Mouse (Mus musculus): ENCODE measurements around the gene Gm45337. TPM values are rescaled to one million over a fixed set of nuclear protein-coding genes. Genes with fewer than 3 reads are reported as not detected.
"Not testable (repeated sequence)": the region's sequence is repeated elsewhere in the genome, so short reads cannot be mapped to it uniquely, and the experiment has no call there.

Gene Gm45337
- polyA plus RNA-seq (2016; fragmentation: Nextera tagmentation; extraction: Ambion mirVana) = not detected in 2 replicates

DNA sequence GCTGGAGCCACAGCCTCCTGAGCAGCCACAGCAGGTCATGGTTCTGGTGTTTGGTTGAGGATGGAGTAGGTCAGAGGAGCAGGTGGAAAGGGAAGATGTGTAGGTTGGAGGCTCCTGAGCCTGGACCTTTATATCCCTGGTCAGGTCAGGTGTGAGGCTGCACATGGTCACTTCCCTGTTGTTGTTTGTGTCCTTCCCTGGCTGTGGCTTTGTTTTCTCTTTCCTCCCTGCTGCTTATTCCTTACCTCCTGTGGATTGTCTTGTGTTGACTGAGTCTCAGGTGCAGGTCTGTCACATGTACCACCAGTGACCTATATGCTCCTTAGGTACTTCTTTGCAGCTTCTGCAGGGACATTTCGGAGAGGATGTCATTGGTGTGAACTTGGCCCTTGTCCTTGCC, at the start of gene Gm45337:
Gene Gm45337, minus strand, starts transcription at position 101 of the 400 bp plus-strand sequence.
- 0 out of 2 replicates have a peak, but pooled peaks cover 5% of the 10 kb centered on the region for H3K27me3 ChIP-seq (replicated peaks)
- no peaks in the 10 kb centered on the region for H3K9me3 ChIP-seq (replicated peaks)
- H3K4me1 ChIP-seq = no peaks in the 10 kb centered on the region
- 33% methylated on average over 1 of the region's 1 CpGs for WGBS (ENCODE audit: insufficient replicate concordance)
- no peak within 1 kb of the TSS for H3K9ac ChIP-seq
- no peak within 1 kb of the TSS for H3K27ac ChIP-seq
- H3K36me3 ChIP-seq = no peaks in the 10 kb centered on the region
- H3K4me2 ChIP-seq = no peak within 1 kb of the TSS
- no peak within 1 kb of the TSS for H3K4me3 ChIP-seq
- no peak for ATAC-seq

DNA sequence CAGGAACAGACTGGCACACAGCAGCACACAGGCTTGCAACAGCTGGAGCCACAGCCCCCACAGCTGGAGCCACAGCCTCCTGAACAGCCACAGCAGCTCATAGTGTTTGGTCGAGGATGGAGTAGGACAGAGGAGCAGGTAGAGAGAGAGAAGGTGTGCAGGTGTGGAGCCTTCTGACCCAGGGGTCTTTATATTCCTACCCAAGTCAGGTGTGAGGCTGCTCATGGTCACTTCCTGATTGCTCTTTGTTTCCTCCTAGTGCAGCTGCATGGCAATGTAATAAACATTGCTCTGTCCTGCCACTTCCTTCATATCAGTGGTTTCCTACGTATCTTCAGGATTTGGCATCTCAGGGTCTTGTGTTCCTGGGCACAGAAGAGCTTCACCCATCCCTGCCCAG, 45.9 kb upstream of the Gm45337 start, which contains the start of gene Gm10153:
Gene Gm10153, minus strand, starts transcription at position 101 of the 400 bp plus-strand sequence.
- no peak for ATAC-seq
- H3K27ac ChIP-seq = no peak within 1 kb of the TSS
- WGBS (ENCODE audit: insufficient replicate concordance) = 22% methylated on average over 2 of the region's 2 CpGs

DNA sequence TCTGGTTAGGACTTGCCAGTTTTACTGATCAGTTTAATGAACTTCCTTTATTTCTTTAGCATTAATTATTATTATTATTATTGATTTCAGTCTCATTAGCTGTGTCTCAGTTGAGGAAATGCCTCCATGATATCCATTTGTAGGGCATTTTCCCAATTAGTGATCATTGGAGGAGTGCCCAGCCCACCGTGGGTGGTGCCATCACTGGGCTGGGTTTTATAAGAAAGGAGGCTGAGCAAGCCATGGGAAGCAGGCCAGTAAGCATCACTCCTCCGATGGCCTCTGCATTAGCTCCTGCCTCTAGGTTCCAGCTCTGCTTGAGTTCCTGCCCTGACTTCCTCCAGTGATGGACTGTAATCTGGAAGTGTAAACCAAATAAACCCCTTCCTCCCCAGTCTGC, 43.7 kb upstream of the Gm45337 start:
- H3K27me3 ChIP-seq (replicated peaks) = no peaks in the 10 kb centered on the region; the same call in 1 of the 2 replicates
- no peaks in the 10 kb centered on the region for H3K36me3 ChIP-seq
- H3K9ac ChIP-seq = no peak overlapping the region
- H3K4me1 ChIP-seq = no peaks in the 10 kb centered on the region
- no peak overlapping the region for H3K27ac ChIP-seq
- no peak overlapping the region for H3K4me2 ChIP-seq
- no peaks in the 10 kb centered on the region for H3K9me3 ChIP-seq (replicated peaks)
- 62% methylated on average over 2 of the region's 2 CpGs for WGBS (ENCODE audit: insufficient replicate concordance)
- no peak overlapping the region for H3K4me3 ChIP-seq
- ATAC-seq = no peak

More for the DNA sequence above, 45.9 kb upstream of the Gm45337 start, which contains the start of gene Gm10153:
- Histone ChIP-seq H3K4me1 (no peaks in the 10 kb centered on the region), H3K4me3 (no peak within 1 kb of the TSS), H3K9ac (no peak within 1 kb of the TSS), H3K9me3 (replicated peaks) (0 out of 2 replicates have a peak, but pooled peaks cover 3% of the 10 kb centered on the region), H3K4me2 (no peak within 1 kb of the TSS), H3K27me3 (replicated peaks) (no peaks in the 10 kb centered on the region; the same call in 1 of the 2 replicates), H3K36me3 (no peaks in the 10 kb centered on the region)

DNA sequence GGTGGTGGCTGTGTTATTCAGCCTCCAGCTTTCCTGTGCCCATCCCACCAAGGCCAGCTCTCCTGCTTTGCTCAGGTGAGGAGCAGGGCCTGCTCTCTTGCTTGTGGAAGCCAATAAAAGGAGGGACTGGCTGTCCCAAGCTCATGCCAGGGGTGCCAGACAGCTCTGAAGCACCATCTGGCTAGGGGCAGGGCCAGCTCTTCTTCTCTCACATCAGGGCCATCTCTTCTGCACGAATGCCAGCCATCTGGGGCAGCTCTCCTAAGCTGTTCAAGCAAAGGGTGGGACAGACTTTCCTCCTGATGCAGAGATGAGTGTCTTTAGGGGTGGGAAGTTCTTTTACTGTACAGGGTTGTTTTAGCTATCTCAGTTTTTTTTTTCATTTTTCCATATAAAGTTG, 36.6 kb upstream of the Gm45337 start:
- H3K4me3 ChIP-seq = no peak overlapping the region
- H3K4me2 ChIP-seq = no peak overlapping the region
- H3K4me1 ChIP-seq = no peaks in the 10 kb centered on the region
- 15% methylated on average over 1 of the region's 1 CpGs for WGBS (ENCODE audit: insufficient replicate concordance)
- ATAC-seq = no peak
- no peaks in the 10 kb centered on the region for H3K27me3 ChIP-seq (replicated peaks)
- no peak overlapping the region for H3K9ac ChIP-seq
- H3K9me3 ChIP-seq (replicated peaks) = no peaks in the 10 kb centered on the region
- no peak overlapping the region for H3K27ac ChIP-seq
- H3K36me3 ChIP-seq = no peaks in the 10 kb centered on the region

DNA sequence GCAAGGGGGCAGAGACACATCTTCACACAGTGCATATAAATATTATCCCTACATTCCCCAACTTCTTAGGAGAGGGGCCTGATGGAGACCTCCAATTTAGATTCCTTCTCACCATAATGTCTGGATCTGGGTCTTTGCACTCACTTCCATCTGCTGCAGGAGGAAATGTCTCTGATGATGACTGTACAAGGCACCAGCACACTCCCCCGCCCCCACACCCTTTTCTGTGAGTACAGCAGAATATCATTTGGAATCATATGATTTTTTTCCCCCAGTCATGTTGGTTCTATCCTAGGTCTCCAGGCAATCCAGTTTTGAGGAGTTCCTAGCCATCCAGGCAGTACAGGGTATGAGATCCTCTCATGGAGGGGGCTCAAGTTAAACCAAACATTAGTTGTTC, 34.3 kb upstream of the Gm45337 start:
- no peak overlapping the region for H3K4me3 ChIP-seq
- H3K36me3 ChIP-seq = no peaks in the 10 kb centered on the region
- no peaks in the 10 kb centered on the region; the same call in 1 of the 2 replicates for H3K27me3 ChIP-seq (replicated peaks)
- H3K9me3 ChIP-seq (replicated peaks) = no peaks in the 10 kb centered on the region
- ATAC-seq = no peak
- no peak overlapping the region for H3K27ac ChIP-seq
- H3K4me1 ChIP-seq = no peaks in the 10 kb centered on the region
- H3K9ac ChIP-seq = no peak overlapping the region
- no peak overlapping the region for H3K4me2 ChIP-seq
- 64% methylated on average over 1 of the region's 1 CpGs for WGBS (ENCODE audit: insufficient replicate concordance)

DNA sequence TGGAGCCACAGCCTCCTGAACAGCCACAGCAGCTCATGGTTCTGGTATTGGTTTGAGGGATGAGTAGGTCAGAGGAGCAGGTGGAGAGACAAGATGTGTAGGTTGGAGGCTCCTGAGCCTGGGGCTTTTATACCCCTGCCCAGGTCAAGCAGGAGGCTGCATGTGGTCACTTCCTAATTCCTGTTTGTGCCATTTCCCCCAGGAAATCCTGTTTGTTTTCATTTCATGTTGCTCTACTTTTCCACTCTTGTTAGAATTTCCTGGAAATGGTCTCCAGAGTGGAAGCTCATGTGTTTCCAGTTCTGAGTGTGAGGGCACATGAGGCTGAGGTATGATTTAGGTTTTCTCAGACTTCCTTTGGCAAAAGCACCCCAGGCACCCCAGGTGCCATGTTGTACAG, 31.5 kb upstream of the Gm45337 start, which contains the start of gene Krtap5-2:
Gene Krtap5-2, minus strand, starts transcription at position 101 of the 400 bp plus-strand sequence.
- ATAC-seq; H3K4me2 ChIP-seq; H3K9ac ChIP-seq; H3K4me1 ChIP-seq; H3K9me3 ChIP-seq (replicated peaks); H3K36me3 ChIP-seq; H3K27ac ChIP-seq; H3K27me3 ChIP-seq (replicated peaks); H3K4me3 ChIP-seq: not testable (repeated sequence)

DNA sequence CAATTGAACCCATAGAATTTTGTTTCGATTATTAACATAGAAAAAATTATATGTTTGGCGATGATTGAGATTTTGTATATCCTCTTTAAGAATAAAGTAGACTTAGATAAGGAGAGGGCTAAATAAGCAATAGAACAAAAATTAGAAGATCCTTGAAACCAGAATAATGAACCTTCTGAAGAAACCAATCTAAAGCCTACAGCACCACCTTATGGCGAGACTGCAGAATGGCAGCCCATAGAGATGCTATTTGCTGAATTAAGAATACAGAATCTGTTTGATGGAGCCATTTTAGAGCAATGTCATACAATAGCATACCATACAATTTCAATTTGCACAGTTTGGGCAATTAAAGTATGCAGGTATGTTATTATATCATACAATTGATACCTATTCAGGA, 25.4 kb upstream of the Gm45337 start:
- no peaks in the 10 kb centered on the region for H3K9me3 ChIP-seq (replicated peaks)
- no peaks in the 10 kb centered on the region for H3K4me1 ChIP-seq
- WGBS (ENCODE audit: insufficient replicate concordance) = 31% methylated on average over 3 of the region's 3 CpGs
- H3K27ac ChIP-seq = no peak overlapping the region
- no peak overlapping the region for H3K9ac ChIP-seq
- ATAC-seq = no peak
- no peak overlapping the region for H3K4me2 ChIP-seq
- H3K27me3 ChIP-seq (replicated peaks) = no peaks in the 10 kb centered on the region; the same call in 1 of the 2 replicates
- no peak overlapping the region for H3K4me3 ChIP-seq
- H3K36me3 ChIP-seq = no peaks in the 10 kb centered on the region

DNA sequence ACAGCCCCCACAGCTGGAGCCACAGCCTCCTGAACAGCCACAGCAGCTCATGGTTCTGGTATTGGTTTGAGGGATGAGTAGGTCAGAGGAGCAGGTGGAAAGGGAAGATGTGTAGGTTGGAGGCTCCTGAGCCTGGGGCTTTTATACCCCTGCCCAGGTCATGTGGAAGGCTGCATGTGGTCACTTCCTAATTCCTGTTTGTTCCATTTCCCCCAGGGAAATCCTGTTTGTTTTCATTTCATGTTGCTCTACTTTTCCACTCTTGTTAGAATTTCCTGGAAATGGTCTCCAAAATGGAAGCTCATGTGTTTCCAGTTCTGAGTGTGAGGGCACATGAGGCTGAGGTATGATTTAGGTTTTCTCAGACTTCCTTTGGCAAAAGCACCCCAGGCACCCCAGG, 21.2 kb upstream of the Gm45337 start, which contains the start of gene Gm4553:
Gene Gm4553, minus strand, starts transcription at position 101 of the 400 bp plus-strand sequence.
- not testable (repeated sequence) for H3K4me2 ChIP-seq; H3K27me3 ChIP-seq (replicated peaks); H3K27ac ChIP-seq; H3K9ac ChIP-seq; H3K4me3 ChIP-seq; ATAC-seq; H3K36me3 ChIP-seq; H3K4me1 ChIP-seq; H3K9me3 ChIP-seq (replicated peaks)

DNA sequence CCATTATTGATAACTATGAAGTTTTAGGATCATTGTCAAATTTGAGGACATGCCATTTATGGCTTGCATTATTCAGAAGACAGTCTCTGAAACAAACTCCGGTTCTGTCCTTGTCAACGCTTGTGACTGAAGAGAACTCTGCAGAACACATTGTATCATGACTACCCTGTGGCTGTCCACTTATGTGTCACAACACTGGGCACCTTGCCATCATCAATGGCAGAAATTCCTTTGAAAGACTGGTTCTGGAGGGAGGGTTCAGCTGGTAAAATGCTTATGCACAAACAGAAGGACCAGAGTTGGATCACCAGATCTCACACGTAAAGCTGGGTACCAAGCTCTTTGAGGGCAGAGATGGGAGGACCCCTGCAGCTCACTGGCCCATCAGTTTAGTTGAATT, 15.0 kb upstream of the Gm45337 start:
- no peak overlapping the region for H3K4me2 ChIP-seq
- H3K36me3 ChIP-seq = no peaks in the 10 kb centered on the region
- no peak overlapping the region for H3K9ac ChIP-seq
- no peak for ATAC-seq
- no peaks in the 10 kb centered on the region for H3K27me3 ChIP-seq (replicated peaks)
- no peak overlapping the region for H3K27ac ChIP-seq
- no peaks in the 10 kb centered on the region for H3K4me1 ChIP-seq
- H3K9me3 ChIP-seq (replicated peaks) = no peaks in the 10 kb centered on the region
- H3K4me3 ChIP-seq = no peak overlapping the region
- 77% methylated on average over 3 of the region's 3 CpGs for WGBS (ENCODE audit: insufficient replicate concordance)

DNA sequence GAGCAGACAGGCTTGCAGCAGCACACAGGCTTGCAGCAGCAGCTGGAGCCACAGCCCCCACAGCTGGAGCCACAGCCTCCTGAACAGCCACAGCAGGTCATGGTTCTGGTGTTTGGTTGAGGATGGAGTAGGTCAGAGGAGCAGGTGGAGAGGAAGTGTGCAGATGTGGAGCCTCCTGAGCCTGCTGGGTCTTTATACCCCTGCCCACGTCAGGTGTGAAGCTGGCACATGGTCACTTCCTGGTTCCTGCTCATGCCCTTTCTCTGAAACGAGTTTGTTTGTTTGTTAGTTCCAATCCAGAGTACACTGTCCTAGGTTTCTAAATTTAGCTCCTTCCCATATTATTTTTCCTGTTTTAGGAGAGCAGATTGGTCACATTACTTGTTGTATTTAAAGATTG, 12.6 kb upstream of the Gm45337 start, which contains the start of gene Gm29735:
Gene Gm29735, minus strand, starts transcription at position 101 of the 400 bp plus-strand sequence.
- 28% methylated on average over 2 of the region's 2 CpGs for WGBS (ENCODE audit: insufficient replicate concordance)
- not testable (repeated sequence) for H3K36me3 ChIP-seq; H3K4me1 ChIP-seq; H3K9ac ChIP-seq; H3K27ac ChIP-seq; H3K4me3 ChIP-seq; H3K27me3 ChIP-seq (replicated peaks); H3K9me3 ChIP-seq (replicated peaks); H3K4me2 ChIP-seq; ATAC-seq

DNA sequence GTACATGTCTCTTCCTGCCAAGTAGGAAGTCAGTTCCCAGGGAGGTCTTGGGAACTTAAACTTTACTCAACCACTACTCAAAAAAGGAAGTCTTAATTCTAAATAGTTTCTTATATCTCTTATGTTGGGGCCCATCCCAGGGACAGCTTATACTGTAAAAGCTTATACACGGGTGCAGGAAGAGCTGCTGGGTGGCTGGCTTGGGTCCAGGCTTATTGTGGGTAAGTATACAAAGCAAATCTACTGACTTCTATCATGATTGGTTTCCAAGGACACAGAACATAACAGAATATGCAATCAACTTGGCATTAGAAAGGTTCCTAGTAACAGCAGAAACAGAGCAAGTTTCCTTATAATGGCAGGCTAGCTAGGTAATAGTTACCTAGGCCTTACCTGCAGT, 10.9 kb upstream of the Gm45337 start:
- H3K9me3 ChIP-seq (replicated peaks) = no peaks in the 10 kb centered on the region
- 48% methylated on average over 1 of the region's 1 CpGs for WGBS (ENCODE audit: insufficient replicate concordance)
- H3K4me3 ChIP-seq = no peak overlapping the region
- H3K9ac ChIP-seq = no peak overlapping the region
- H3K27ac ChIP-seq = no peak overlapping the region
- H3K4me2 ChIP-seq = no peak overlapping the region
- ATAC-seq = no peak
- H3K27me3 ChIP-seq (replicated peaks) = no peaks in the 10 kb centered on the region
- H3K4me1 ChIP-seq = no peaks in the 10 kb centered on the region
- H3K36me3 ChIP-seq = no peaks in the 10 kb centered on the region

DNA sequence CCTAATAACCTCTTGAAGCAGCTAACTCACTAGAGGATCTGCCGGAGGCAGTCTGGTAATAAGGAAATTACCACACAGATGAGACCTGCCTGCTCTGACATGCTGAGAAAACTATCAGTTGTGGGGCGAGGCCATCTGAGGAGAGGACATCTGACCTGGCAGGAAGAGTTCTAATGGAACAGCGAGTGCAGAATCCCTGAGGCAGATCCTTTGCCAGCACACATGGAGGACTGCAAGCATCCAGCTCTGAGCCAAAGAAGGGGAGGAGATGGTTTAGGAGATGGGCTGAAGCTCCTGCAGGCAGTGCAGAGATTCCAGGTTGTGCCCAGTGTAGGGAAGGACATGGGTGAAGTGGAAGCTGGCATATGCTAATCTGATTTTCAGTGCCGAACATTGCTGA, 7.8 kb upstream of the Gm45337 start:
- no peaks in the 10 kb centered on the region for H3K27me3 ChIP-seq (replicated peaks)
- H3K4me1 ChIP-seq = no peaks in the 10 kb centered on the region
- no peak overlapping the region for H3K27ac ChIP-seq
- H3K4me2 ChIP-seq = no peak overlapping the region
- no peaks in the 10 kb centered on the region for H3K36me3 ChIP-seq
- 76% methylated on average over 4 of the region's 4 CpGs for WGBS (ENCODE audit: insufficient replicate concordance)
- no peak for ATAC-seq
- no peaks in the 10 kb centered on the region for H3K9me3 ChIP-seq (replicated peaks)
- no peak overlapping the region for H3K9ac ChIP-seq
- H3K4me3 ChIP-seq = no peak overlapping the region

DNA sequence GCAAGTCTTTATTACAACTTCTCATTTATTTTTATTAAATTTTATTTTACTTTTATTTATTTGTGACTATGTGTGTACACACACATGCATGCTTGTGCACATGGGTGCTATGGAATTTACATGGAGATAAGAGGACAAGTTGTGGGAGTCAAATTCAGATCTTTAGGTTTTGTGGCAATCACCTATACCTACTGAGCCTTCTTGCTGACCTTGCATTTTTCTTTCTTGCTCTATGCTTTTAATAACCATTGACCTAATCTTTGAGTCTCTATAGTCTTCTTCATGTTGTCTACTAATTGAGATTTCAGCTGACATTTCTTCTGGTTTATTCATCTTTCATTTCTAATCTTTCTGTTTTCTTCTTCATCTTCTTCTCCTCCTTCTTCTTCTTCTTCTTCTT, 4.2 kb upstream of the Gm45337 start:
- Histone ChIP-seq H3K4me1 (no peaks in the 10 kb centered on the region), H3K36me3 (no peaks in the 10 kb centered on the region), H3K27me3 (replicated peaks) (0 out of 2 replicates have a peak, but pooled peaks cover 5% of the 10 kb centered on the region), H3K9ac (no peak overlapping the region), H3K4me3 (no peak overlapping the region), H3K9me3 (replicated peaks) (no peaks in the 10 kb centered on the region), H3K4me2 (no peak overlapping the region), H3K27ac (no peak overlapping the region)
- no peak for ATAC-seq
